Mouse (Mus musculus) cerebellum, adult 9-10 months (tissue): ENCODE measurements around the gene Capzb.

Source experiments
- DNase-seq: peaks from one replicate; pipeline ENCODE4 v3.0.0; 2022

The Capzb gene

DNA sequence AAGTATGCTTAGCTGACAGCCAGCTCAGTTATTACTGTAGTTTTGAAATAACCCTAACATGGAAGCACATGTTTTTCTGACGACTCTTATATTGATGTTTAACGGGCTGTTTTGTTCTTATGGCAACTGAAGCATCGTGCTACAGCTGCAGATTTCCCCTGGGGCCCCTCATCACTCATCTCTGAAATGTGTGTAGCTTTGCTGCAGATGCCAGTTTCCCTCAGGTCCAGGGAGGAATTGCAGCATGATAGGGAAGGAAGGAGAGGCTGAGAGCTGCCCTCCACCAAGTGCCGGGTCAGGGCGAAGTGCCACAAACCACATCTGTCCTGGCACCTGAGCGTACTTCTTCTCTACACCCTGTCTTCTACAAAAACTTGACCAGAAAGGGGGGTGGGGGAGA is 47.6 kb downstream of the Capzb start:
- no peak for DNase-seq

- no peak for DNase-seq
Observed at GRCm38 (mm10) chr4:139241678-139242606, 49.2 kb downstream of the Capzb start.

DNA sequence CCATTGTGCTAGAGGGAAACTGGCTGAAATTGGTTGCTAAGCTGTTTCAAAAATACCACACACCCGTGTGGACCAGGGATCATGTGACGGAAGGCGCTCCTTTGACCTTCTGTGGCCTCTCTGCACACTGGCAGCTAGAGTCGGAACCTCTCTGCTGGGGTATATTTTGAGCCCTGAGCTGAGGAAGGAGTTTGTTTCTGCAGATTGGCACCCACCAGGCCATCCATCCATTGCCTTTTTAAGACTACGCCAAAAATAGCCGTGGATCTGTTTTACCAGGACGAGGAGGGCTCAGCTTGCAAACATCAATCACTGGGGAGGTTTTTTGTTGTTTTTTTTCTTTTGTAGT is 49.9 kb downstream of the Capzb start:
- DNase-seq: no peak

- DNase-seq: no peak
Observed at GRCm38 (mm10) chr4:139244176-139244575, 51.5 kb downstream of the Capzb start.

DNA sequence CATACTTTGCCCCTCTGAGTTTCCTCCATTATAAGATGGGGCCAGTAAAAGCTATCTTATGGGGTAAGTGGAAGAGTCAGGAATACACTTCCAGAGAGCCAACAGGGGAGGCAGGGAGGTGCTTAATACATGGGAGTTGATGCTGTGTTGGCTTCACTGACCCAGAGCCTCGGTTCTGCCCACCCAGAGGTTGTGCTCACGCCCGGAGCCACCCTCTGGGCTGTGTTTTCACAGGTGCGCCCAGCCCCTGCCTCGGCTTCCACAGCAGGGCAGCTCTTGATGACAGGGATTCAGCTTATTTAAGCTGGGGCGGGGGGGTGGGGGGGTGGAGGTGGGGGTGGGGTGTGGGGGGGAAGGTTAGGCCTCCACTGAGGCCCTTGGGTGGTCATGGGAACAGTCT is 52.1 kb downstream of the Capzb start:
- DNase-seq: no peak

- no peak for DNase-seq
Observed at GRCm38 (mm10) chr4:139245534-139245933, 52.8 kb downstream of the Capzb start.

DNA sequence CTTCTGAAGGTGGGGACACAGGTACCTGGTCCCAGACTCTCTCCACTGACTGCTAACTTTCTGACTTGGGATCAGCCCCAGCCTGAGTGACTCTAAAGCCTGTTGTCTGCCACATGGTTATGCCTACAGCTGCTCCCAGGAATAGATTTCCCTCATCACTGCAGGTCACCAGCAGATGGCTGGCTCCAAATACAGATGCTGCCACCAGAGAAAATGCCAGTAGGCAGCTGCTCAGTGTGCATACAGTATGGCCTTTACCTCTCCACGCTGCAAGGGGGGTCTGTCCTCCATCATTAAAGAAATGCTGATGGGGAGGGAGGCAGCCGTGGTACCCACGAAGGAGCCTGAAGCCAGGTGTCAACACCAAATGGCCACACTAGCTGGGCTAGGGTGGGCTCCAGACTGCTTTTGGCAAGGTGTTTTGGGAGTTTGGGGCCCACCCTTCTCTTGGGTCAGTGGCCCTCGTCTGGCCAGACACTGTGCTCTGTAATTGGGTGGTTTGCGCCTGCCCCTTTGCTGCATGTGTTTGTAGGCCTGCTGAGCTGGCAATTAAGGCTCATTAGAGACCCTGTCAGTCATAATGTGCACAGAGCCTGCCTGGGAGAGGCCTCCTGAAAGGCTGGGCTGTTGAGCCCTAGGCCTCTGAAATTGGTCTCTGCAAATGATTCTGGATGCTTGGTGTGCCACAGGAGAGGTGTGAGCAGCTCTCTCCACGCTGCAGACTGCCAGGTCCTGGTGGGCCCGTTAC is 53.6 kb downstream of the Capzb start:
- DNase-seq: no peak

GRCm38 (mm10) chr4:139247966-139248365 is 55.3 kb downstream of the Capzb start:
- no peak for DNase-seq

DNA sequence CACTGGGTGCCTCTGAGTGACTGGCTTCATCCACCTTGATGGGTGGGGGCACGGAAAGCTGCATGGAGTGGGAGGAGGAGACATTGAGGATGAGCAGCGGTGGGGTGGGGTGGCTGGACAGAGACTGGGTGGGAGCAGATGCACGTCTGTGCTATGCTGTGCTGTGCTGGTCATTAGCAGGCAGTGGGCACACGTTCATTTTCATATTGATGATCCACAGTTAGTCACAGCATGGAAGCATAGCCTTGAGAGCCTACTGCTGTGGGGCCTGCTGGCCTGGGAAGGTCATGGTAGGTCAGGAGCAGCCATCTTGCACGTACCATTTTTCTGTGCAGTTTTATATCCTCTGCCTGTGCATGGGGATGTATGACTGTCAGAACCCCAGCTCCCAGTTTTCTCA is 56.0 kb downstream of the Capzb start:
- no peak for DNase-seq

- DNase-seq: no peak
Observed at GRCm38 (mm10) chr4:139250043-139250442, 57.3 kb downstream of the Capzb start.

- no peak for DNase-seq
Observed at GRCm38 (mm10) chr4:139250886-139251285, 58.2 kb downstream of the Capzb start.

- peak; percentile 83 for DNase-seq
Observed at GRCm38 (mm10) chr4:139252051-139252760, 59.5 kb downstream of the Capzb start.

DNA sequence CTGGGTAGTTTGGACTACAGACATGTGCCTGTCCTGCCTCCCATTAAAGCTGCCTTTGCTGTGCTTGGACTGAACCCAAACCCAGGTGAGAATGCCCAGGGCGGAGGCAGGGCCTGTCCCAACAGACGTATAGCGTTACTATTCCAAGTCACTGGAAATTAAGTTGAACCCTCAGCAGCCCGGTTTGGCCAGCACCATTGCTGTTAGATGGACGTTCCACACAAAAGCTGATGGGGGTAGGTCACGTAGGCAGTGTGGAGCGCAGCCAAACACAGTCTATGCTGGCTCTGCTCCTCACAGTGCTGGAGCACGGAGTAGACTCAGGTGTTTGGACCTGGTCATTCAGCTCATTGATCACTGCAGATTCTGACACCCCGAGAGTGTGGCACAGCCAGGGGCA is 60.5 kb downstream of the Capzb start:
- DNase-seq: no peak

DNA sequence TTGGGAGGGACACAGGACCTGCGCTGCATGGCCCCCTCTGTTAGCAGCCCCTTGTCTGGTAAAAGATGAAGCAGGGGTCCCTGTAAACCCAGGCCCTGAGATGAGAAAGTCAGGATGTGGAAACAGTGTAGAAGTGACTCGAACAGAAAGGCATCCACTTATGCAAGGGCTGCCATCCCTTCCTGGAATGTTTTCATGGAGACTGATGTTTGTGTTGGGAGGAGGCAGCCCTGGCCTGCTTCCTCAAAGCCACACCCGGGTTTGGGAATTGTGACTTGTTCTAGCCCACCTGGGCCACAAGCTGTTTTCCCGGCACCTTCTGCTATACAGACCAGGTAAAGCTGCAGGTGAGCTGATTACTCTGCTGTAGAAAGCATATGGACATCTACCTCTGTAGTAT is 63.4 kb downstream of the Capzb start:
- no peak for DNase-seq

GRCm38 (mm10) chr4:139256708-139257107 is 64.0 kb downstream of the Capzb start:
- no peak for DNase-seq

GRCm38 (mm10) chr4:139258621-139259301 is 66.1 kb downstream of the Capzb start:
- no peak for DNase-seq

DNA sequence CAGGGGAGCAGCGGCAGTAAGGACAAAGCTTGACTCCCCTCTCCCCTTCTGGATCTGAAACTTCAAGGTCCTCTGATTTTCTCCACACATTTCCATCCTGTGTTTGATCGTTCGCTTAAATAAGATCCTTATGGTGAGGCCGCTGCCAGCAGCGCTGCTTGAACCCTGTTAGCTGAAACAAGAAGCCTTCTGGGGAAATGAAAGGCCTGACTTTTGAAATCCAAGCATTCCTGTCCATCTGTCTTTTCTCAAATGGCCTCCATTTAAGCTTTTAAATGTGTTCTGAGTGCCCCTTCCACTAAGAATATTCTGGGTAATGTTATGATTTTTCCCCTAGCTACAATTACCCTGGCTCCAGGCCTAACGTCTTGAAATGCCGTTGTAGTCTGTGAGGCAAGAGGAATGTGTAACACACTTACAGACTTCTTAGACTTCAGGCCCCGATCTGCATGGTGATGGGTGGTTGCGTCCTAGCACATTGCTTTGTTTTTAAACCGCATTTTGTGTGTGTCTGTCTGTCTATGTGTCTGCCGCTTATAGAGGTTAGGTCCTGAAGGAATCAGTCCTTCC is 66.7 kb downstream of the Capzb start:
- no peak for DNase-seq

DNA sequence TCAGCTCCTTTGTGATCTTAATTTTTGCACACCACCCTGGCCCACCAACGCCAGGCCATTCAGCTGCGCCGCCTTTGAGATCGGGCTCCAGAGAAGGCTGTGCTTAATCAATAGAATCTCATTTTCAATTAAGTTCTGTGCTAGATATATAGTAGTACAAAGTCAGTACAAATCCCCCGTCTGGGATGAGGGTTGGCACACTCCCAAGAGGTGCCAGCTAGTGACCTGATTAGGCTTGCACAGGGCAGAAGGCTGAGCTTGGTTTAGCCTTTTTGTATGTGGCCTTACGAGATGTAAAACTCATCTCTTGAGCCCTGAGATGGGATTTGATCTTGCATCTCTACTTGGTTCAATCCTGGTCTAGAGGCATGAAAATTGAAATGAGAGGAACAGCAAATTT is 70.3 kb downstream of the Capzb start:
- DNase-seq: peak; percentile 51

DNA sequence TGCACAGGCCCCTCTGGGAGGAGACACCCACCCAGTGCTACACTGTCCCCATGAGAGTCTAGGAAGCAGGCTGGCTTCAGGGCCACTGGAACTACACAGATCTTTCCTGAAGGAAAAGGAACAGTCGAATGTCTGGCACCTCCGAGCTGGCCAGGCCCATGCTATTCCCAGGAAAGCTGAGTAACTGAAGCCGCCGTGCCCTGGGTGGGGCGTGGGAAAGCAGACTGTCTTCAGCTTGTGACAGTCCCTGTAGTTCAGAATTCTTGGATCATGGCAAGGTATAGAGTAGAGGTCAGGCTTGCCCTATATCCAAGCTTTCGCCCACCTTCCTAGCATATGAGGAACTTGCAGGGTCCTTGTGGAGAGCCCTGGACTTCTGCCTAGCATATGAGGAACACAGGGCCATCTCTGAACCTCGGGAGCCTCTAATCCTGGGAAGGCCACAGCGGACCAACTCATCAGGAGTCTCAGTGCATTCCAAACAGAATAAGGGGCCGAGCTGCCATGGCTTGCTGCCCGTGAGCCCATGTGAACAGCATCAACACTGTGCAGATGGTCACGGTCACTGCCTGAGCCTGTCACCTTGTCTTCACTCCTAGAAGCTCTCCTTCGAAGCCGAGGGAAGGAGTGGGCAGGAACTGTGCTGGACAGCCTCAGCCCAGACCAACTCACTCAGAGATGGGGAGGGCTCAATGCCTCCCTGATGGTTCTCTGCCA is 73.2 kb downstream of the Capzb start:
- peak; percentile 70 for DNase-seq

GRCm38 (mm10) chr4:139266500-139266865 is 73.8 kb downstream of the Capzb start:
- DNase-seq: no peak

DNA sequence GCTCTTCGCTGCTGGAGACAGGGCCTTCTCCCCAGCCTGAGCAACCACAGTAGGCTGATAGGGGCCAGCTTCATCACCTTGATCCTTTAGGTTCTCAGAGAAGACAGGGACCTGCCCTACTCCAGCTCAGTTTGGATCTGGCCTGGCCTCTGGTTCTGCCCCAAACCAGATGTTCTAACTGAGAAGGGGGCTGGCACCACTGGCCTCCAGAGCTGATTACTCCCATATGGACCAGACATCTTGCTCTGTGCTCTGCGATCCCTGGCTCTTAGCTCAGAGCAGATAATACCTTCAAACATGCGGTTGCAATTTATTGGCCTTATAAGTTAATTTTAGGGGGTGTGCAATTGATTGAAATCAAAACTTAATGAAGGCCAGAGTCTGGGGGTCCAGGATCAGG is 74.6 kb downstream of the Capzb start:
- no peak for DNase-seq

DNA sequence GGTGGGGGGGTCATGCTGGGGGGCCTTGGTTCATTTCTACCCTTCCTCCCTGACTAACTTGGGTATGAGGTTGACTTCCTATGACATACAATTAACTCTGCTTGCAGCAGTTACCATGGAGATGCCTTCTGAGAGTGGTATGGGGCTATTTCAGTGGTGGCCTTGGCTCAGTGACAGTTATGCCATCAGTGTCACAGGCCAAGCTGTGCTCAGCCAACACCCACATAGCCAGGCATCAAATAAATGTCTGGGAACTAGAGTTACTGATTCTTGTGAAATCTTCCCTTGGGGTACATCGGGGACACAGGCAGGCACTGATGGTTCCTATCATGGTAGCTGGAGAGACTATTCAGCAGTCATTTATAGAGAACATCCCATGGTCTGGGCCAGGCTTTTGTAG is 75.5 kb downstream of the Capzb start:
- no peak for DNase-seq
